Mouse (Mus musculus): ENCODE measurements around the gene Zfp62. TPM values are rescaled to one million over a fixed set of nuclear protein-coding genes. Genes with fewer than 3 reads are reported as not detected.

The Zfp62 gene
- total RNA-seq, 4 experiments from 2014 or later, result 25.0 to 31.7 (median 27.1) TPM

Other genes with a start within 250 kb of the Zfp62 start
- under 1 TPM in 3 of 4 experiments, not detected in 1; 0.09 to 0.14 (median 0.09) TPM for gene Olfr56, start 224.4 kb upstream of the Zfp62 start, total RNA-seq (2022)
- gene 9930111J21Rik1, start 223.9 kb upstream of the Zfp62 start, total RNA-seq (2022), result 1 to 10 TPM; 4.0 to 5.6 (median 4.4) TPM
- 1 to 10 TPM in 3 of 4 experiments, under 1 TPM in 1; 0.79 to 1.2 (median 1.1) TPM for gene Gm12185, start 211.1 kb upstream of the Zfp62 start, total RNA-seq (2022)
- 1 to 10 TPM; 1.6 to 3.4 (median 2.6) TPM for gene Tgtp1, start 209.1 kb upstream of the Zfp62 start, total RNA-seq (2022)
- 1 to 10 TPM; 4.7 to 6.0 (median 5.6) TPM for gene 9930111J21Rik2, start 152.1 kb upstream of the Zfp62 start, total RNA-seq (2022)
- 1 to 10 TPM; 2.1 to 3.9 (median 3.1) TPM for gene Tgtp2, start 139.1 kb upstream of the Zfp62 start, total RNA-seq (2022)
- gene Ifi47, start 126.7 kb upstream of the Zfp62 start, total RNA-seq (2022), result 1 to 10 TPM; 2.2 to 3.0 (median 2.7) TPM
- 1 to 10 TPM in 3 of 4 experiments, under 1 TPM in 1; 0.72 to 1.3 (median 1.1) TPM for gene Olfr1396, start 88.4 kb upstream of the Zfp62 start, total RNA-seq (2022)
- gene Olfr1395, start 61.0 kb upstream of the Zfp62 start, total RNA-seq (2022), result not detected
- gene Olfr1394, start 48.9 kb upstream of the Zfp62 start, total RNA-seq (2022), result not detected
- gene Btnl9, start 16.1 kb upstream of the Zfp62 start, total RNA-seq (2022), result 10 to 100 TPM; 22.6 to 28.5 (median 23.8) TPM
- 10 to 100 TPM; 62.4 to 80.4 (median 68.8) TPM for gene Mgat1, start 40.9 kb downstream of the Zfp62 start, total RNA-seq (2022)
- gene Olfr1393, start 75.0 kb downstream of the Zfp62 start, total RNA-seq (2022), result under 1 TPM; 0.41 to 0.50 (median 0.43) TPM
- not detected for gene Olfr1392, start 82.0 kb downstream of the Zfp62 start, total RNA-seq (2022)
- not detected for gene Olfr10, start 101.4 kb downstream of the Zfp62 start, total RNA-seq (2022)
- not detected for gene Olfr1391, start 119.5 kb downstream of the Zfp62 start, total RNA-seq (2022)
- gene Olfr1390, start 131.9 kb downstream of the Zfp62 start, total RNA-seq (2022), result not detected
- not detected for gene Olfr1389, start 219.8 kb downstream of the Zfp62 start, total RNA-seq (2022)
- under 1 TPM in 3 of 4 experiments, not detected in 1; 0.12 to 0.26 (median 0.16) TPM for gene Olfr1388, start 233.3 kb downstream of the Zfp62 start, total RNA-seq (2022)